Mouse (Mus musculus): ENCODE results near the gene Hacd1. TPM values are rescaled to one million over a fixed set of nuclear protein-coding genes. Genes with fewer than 3 reads are reported as not detected.

The Hacd1 gene
- polyA plus RNA-seq, 1 experiment from 2014 or later = 32.0 TPM

GRCm38 (mm10) chr2:13938118-13938517 is 117.8 kb downstream of the Hacd1 start:
- no peak overlapping the region for H3K9ac ChIP-seq
- no peaks in the 10 kb centered on the region for H3K36me3 ChIP-seq (replicated peaks)
- WGBS = 54% methylated on average over 2 of the region's 2 CpGs
- H3K9me3 ChIP-seq = no peaks in the 10 kb centered on the region
- no peak for ATAC-seq (ENCODE audit: low FRiP score)
- H3K4me1 ChIP-seq = no peaks in the 10 kb centered on the region
- no peaks in the 10 kb centered on the region for H3K27me3 ChIP-seq
- no peak overlapping the region for H3K4me2 ChIP-seq
- no peak overlapping the region for H3K27ac ChIP-seq
- H3K4me3 ChIP-seq (replicated peaks) = no peak overlapping the region

GRCm38 (mm10) chr2:13935343-13935742 is 120.6 kb downstream of the Hacd1 start:
- H3K4me1 ChIP-seq = no peaks in the 10 kb centered on the region
- H3K9ac ChIP-seq = no peak overlapping the region
- 55% methylated on average over 3 of the region's 3 CpGs for WGBS
- no peak overlapping the region for H3K4me3 ChIP-seq (replicated peaks)
- no peak overlapping the region for H3K27ac ChIP-seq
- no peaks in the 10 kb centered on the region for H3K27me3 ChIP-seq
- H3K9me3 ChIP-seq = no peaks in the 10 kb centered on the region
- H3K36me3 ChIP-seq (replicated peaks) = no peaks in the 10 kb centered on the region
- no peak for ATAC-seq (ENCODE audit: low FRiP score)
- H3K4me2 ChIP-seq = no peak overlapping the region

GRCm38 (mm10) chr2:13932253-13932652 is 123.7 kb downstream of the Hacd1 start:
- Histone ChIP-seq H3K4me3 (replicated peaks) (no peak overlapping the region), H3K4me1 (no peaks in the 10 kb centered on the region), H3K36me3 (replicated peaks) (no peaks in the 10 kb centered on the region), H3K27me3 (no peaks in the 10 kb centered on the region), H3K27ac (no peak overlapping the region), H3K9me3 (no peaks in the 10 kb centered on the region), H3K9ac (no peak overlapping the region), H3K4me2 (no peak overlapping the region)
- no peak for ATAC-seq (ENCODE audit: low FRiP score)

GRCm38 (mm10) chr2:13930724-13931123 is 125.2 kb downstream of the Hacd1 start:
- Histone ChIP-seq H3K9ac (no peak overlapping the region), H3K4me3 (replicated peaks) (no peak overlapping the region), H3K9me3 (no peaks in the 10 kb centered on the region), H3K27me3 (no peaks in the 10 kb centered on the region), H3K4me1 (no peaks in the 10 kb centered on the region), H3K4me2 (no peak overlapping the region), H3K27ac (no peak overlapping the region), H3K36me3 (replicated peaks) (no peaks in the 10 kb centered on the region)
- no peak for ATAC-seq (ENCODE audit: low FRiP score)
- 78% methylated on average over 1 of the region's 1 CpGs for WGBS

GRCm38 (mm10) chr2:13888568-13888967 is 167.4 kb downstream of the Hacd1 start:
- no peaks in the 10 kb centered on the region for H3K27me3 ChIP-seq
- no peak for ATAC-seq (ENCODE audit: low FRiP score)
- H3K36me3 ChIP-seq (replicated peaks) = no peaks in the 10 kb centered on the region
- H3K27ac ChIP-seq = no peak overlapping the region
- H3K4me1 ChIP-seq = no peaks in the 10 kb centered on the region
- H3K9ac ChIP-seq = no peak overlapping the region
- H3K4me3 ChIP-seq (replicated peaks) = no peak overlapping the region
- no peaks in the 10 kb centered on the region for H3K9me3 ChIP-seq
- no peak overlapping the region for H3K4me2 ChIP-seq

GRCm38 (mm10) chr2:13857461-13857860 is 198.5 kb downstream of the Hacd1 start:
- WGBS = 79% methylated on average over 2 of the region's 2 CpGs
- Histone ChIP-seq H3K4me3 (replicated peaks) (no peak overlapping the region), H3K4me2 (no peak overlapping the region), H3K27me3 (no peaks in the 10 kb centered on the region), H3K27ac (no peak overlapping the region), H3K36me3 (replicated peaks) (no peaks in the 10 kb centered on the region), H3K9me3 (no peaks in the 10 kb centered on the region), H3K4me1 (no peaks in the 10 kb centered on the region), H3K9ac (no peak overlapping the region)
- ATAC-seq (ENCODE audit: low FRiP score) = no peak

- no peak overlapping the region for H3K9ac ChIP-seq
- H3K4me2 ChIP-seq = no peak overlapping the region
- no peaks in the 10 kb centered on the region for H3K9me3 ChIP-seq
- no peaks in the 10 kb centered on the region for H3K27me3 ChIP-seq
- 68% methylated on average over 3 of the region's 3 CpGs for WGBS
- no peaks in the 10 kb centered on the region for H3K36me3 ChIP-seq (replicated peaks)
- no peaks in the 10 kb centered on the region for H3K4me1 ChIP-seq
- no peak overlapping the region for H3K4me3 ChIP-seq (replicated peaks)
- ATAC-seq (ENCODE audit: low FRiP score) = no peak
- H3K27ac ChIP-seq = no peak overlapping the region
Observed at GRCm38 (mm10) chr2:13855510-13855909, 200.4 kb downstream of the Hacd1 start.

GRCm38 (mm10) chr2:13836310-13836709 is 219.6 kb downstream of the Hacd1 start:
- 84% methylated on average over 3 of the region's 3 CpGs for WGBS
- Histone ChIP-seq H3K9ac (no peak overlapping the region), H3K27ac (no peak overlapping the region), H3K4me3 (replicated peaks) (no peak overlapping the region), H3K36me3 (replicated peaks) (no peaks in the 10 kb centered on the region), H3K9me3 (no peaks in the 10 kb centered on the region), H3K27me3 (no peaks in the 10 kb centered on the region), H3K4me1 (no peaks in the 10 kb centered on the region), H3K4me2 (no peak overlapping the region)
- ATAC-seq (ENCODE audit: low FRiP score) = no peak

- Histone ChIP-seq H3K9me3 (no peaks in the 10 kb centered on the region), H3K4me3 (replicated peaks) (no peak overlapping the region), H3K36me3 (replicated peaks) (no peaks in the 10 kb centered on the region), H3K9ac (no peak overlapping the region), H3K4me1 (no peaks in the 10 kb centered on the region), H3K27me3 (no peaks in the 10 kb centered on the region), H3K27ac (no peak overlapping the region), H3K4me2 (no peak overlapping the region)
- 57% methylated on average over 1 of the region's 1 CpGs for WGBS
- no peak for ATAC-seq (ENCODE audit: low FRiP score)
Observed at GRCm38 (mm10) chr2:13834989-13835388, 220.9 kb downstream of the Hacd1 start.

- no peak for ATAC-seq (ENCODE audit: low FRiP score)
Observed at GRCm38 (mm10) chr2:13816645-13817044, 239.3 kb downstream of the Hacd1 start.

GRCm38 (mm10) chr2:13808593-13808992 is 247.3 kb downstream of the Hacd1 start:
- no peaks in the 10 kb centered on the region for H3K9me3 ChIP-seq
- no peak for ATAC-seq (ENCODE audit: low FRiP score)
- H3K4me1 ChIP-seq = no peaks in the 10 kb centered on the region
- no peak overlapping the region for H3K4me2 ChIP-seq
- H3K36me3 ChIP-seq (replicated peaks) = no peaks in the 10 kb centered on the region
- H3K27ac ChIP-seq = no peak overlapping the region
- no peak overlapping the region for H3K4me3 ChIP-seq (replicated peaks)
- 80% methylated on average over 5 of the region's 5 CpGs for WGBS
- no peak overlapping the region for H3K9ac ChIP-seq
- H3K27me3 ChIP-seq = no peaks in the 10 kb centered on the region

More at GRCm38 (mm10) chr2:13816645-13817044, 239.3 kb downstream of the Hacd1 start:
- Histone ChIP-seq H3K4me2 (no peak overlapping the region), H3K27me3 (no peaks in the 10 kb centered on the region), H3K4me3 (replicated peaks) (no peak overlapping the region), H3K36me3 (replicated peaks) (no peaks in the 10 kb centered on the region), H3K4me1 (no peaks in the 10 kb centered on the region), H3K9ac (no peak overlapping the region), H3K27ac (no peak overlapping the region), H3K9me3 (no peaks in the 10 kb centered on the region)
- 77% methylated on average over 2 of the region's 2 CpGs for WGBS

- Histone ChIP-seq H3K9me3 (no peaks in the 10 kb centered on the region), H3K4me1 (no peaks in the 10 kb centered on the region), H3K27me3 (no peaks in the 10 kb centered on the region), H3K9ac (no peak overlapping the region), H3K27ac (no peak overlapping the region), H3K4me2 (no peak overlapping the region), H3K4me3 (replicated peaks) (no peak overlapping the region), H3K36me3 (replicated peaks) (no peaks in the 10 kb centered on the region)
- WGBS = 83% methylated on average over 4 of the region's 4 CpGs
- ATAC-seq (ENCODE audit: low FRiP score) = no peak
Observed at GRCm38 (mm10) chr2:13808008-13808407, 247.9 kb downstream of the Hacd1 start.

GRCm38 (mm10) chr2:13806120-13806519 is 249.8 kb downstream of the Hacd1 start:
- H3K4me3 ChIP-seq (replicated peaks) = no peak overlapping the region
- no peak overlapping the region for H3K4me2 ChIP-seq
- H3K27me3 ChIP-seq = no peaks in the 10 kb centered on the region
- 91% methylated on average over 3 of the region's 3 CpGs for whole genome bisulfite sequencing
- H3K4me1 ChIP-seq = no peaks in the 10 kb centered on the region
- ATAC-seq (ENCODE audit: low FRiP score) = no peak
- H3K27ac ChIP-seq = no peak overlapping the region
- no peak overlapping the region for H3K9ac ChIP-seq
- H3K36me3 ChIP-seq (replicated peaks) = no peaks in the 10 kb centered on the region
- H3K9me3 ChIP-seq = no peaks in the 10 kb centered on the region

GRCm38 (mm10) chr2:13800639-13801038 is 255.3 kb downstream of the Hacd1 start:
- Histone ChIP-seq H3K27ac (no peak overlapping the region), H3K4me2 (no peak overlapping the region), H3K27me3 (0 out of 2 replicates have a peak, but pooled peaks cover 1% of the 10 kb centered on the region), H3K4me3 (replicated peaks) (no peak overlapping the region), H3K9ac (no peak overlapping the region), H3K9me3 (no peaks in the 10 kb centered on the region), H3K4me1 (no peaks in the 10 kb centered on the region), H3K36me3 (replicated peaks) (no peaks in the 10 kb centered on the region)
- 88% methylated on average over 2 of the region's 2 CpGs for WGBS
- no peak for ATAC-seq (ENCODE audit: low FRiP score)
